Mouse (Mus musculus): ENCODE data around the gene Vps52.

Gene Vps52

GRCm38 (mm10) chr17:33955555-33956214, at the start of gene Vps52, which contains the start of gene Rps18:
TSS of gene Vps52 (plus strand) at chr17:33955812.
TSS of gene Rps18 (minus strand) at chr17:33956001.
- DNase-seq (ENCODE audit: low read depth, low spot score), result peak; percentile 99

- DNase-seq (ENCODE audit: low read depth, low spot score), result no peak
Observed at GRCm38 (mm10) chr17:33908331-33909076, 47.1 kb upstream of the Vps52 start.

GRCm38 (mm10) chr17:33909077-33909868, 46.3 kb upstream of the Vps52 start, which contains the start of gene Daxx:
TSS of gene Daxx (plus strand) at chr17:33909414.
- peak; percentile 97 for DNase-seq (ENCODE audit: low read depth, low spot score)

DNA sequence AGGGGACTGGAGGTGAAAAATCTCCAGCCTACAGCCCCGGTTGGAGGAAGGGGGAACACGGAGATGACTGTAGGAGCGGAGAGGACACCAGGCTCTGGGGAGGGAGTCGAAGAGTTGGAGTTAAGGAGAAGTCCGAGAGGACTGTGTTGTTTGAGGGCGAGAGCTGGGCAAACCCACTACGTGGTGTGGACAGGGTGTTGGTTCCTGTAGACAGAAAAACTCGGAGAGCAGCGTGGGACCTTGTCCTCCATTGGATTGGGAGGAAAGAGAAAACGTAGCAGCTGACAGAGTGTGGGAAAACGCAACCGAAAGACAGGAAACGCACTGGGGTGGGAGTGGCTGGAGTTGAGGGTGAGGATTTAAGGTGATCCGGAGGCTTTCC, 45.8 kb upstream of the Vps52 start:
- DNase-seq (ENCODE audit: low read depth, low spot score), result no peak

- no peak for DNase-seq (ENCODE audit: low read depth, low spot score)
Observed at GRCm38 (mm10) chr17:33910346-33911051, 45.1 kb upstream of the Vps52 start.

DNA sequence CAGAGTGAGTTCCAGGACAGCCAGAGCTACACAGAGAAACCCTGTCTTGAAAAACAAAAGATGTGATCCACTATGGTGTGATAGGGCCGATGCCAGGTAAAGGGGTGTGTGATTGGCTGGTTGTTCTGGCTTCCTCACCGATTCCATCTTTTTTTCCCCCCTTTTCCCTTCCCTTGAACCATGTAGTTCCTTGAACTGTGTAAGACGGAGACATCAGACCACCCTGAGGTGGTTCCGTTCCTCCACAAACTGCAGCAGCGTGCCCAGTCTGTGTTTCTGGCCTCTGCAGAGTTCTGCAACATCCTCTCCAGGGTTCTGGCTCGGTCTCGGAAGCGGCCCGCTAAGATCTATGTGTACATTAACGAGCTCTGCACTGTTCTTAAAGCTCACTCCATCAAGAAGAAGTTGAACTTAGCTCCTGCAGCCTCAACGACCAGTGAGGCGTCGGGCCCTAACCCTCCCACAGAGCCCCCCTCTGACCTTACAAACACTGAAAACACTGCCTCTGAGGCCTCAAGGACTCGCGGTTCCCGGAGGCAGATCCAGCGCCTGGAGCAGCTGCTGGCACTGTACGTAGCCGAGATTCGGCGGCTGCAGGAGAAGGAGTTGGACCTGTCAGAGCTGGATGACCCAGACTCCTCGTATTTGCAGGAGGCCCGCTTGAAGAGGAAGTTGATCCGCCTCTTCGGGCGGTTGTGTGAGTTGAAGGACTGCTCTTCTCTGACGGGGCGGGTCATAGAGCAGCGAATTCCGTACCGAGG, 44.4 kb upstream of the Vps52 start:
- DNase-seq (ENCODE audit: low read depth, low spot score), result no peak

DNA sequence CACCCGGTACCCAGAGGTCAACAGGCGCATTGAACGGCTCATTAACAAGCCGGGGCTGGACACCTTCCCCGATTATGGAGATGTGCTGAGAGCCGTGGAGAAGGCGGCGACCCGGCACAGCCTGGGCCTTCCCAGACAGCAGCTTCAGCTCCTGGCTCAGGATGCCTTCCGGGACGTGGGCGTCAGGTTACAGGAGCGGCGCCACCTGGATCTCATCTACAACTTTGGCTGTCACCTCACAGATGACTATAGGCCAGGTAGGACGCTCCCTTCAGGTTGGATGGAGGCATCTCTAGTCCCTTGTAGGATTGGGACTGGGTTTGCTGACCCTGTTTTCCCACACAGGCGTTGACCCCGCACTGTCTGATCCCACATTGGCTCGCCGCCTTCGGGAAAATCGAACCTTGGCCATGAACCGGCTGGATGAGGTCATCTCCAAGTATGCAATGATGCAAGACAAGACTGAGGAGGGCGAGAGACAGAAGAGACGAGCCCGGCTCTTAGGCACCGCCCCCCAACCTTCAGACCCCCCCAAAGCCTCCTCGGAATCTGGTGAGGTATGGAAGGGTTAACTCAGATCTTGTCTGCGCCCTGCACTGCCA, 43.7 kb upstream of the Vps52 start:
- no peak for DNase-seq (ENCODE audit: low read depth, low spot score)

- no peak for DNase-seq (ENCODE audit: low read depth, low spot score)
Observed at GRCm38 (mm10) chr17:33913264-33913663, 42.3 kb upstream of the Vps52 start.

- no peak for DNase-seq (ENCODE audit: low read depth, low spot score)
Observed at GRCm38 (mm10) chr17:33913905-33914304, 41.7 kb upstream of the Vps52 start.

DNA sequence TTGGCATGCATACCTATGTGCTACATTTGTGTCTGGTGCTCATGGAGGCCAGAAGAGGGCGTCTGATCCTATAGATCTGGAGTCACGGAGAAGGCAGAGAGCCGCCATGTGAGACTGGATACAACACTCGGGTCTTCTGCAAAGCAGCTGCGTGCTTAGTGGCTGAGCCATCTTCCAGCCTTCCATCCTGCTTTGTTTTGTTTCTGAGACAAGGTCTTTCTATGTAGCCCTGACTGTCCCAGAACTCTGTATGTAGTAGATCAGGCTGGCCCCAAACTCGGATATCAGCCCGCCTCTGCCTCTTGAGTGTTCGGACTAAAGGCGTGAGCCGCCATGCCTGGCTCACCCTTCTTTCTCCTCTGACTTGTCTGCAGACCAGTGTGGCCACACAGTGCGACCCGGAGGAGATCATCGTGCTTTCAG, 40.6 kb upstream of the Vps52 start:
- no peak for DNase-seq (ENCODE audit: low read depth, low spot score)

- DNase-seq (ENCODE audit: low read depth, low spot score), result peak; percentile 99
Observed at GRCm38 (mm10) chr17:33915671-33916250, 39.9 kb upstream of the Vps52 start, which contains the start of the genes Tapbp and Zbtb22. TSS of gene Tapbp (plus strand) at chr17:33915899. TSS of gene Zbtb22 (plus strand) at chr17:33915904.

- no peak for DNase-seq (ENCODE audit: low read depth, low spot score)
Observed at GRCm38 (mm10) chr17:33916294-33916693, 39.3 kb upstream of the Vps52 start.

- DNase-seq (ENCODE audit: low read depth, low spot score), result no peak
Observed at GRCm38 (mm10) chr17:33916847-33917655, 38.6 kb upstream of the Vps52 start.

GRCm38 (mm10) chr17:33917656-33918292, 37.8 kb upstream of the Vps52 start:
- no peak for DNase-seq (ENCODE audit: low read depth, low spot score)

GRCm38 (mm10) chr17:33918293-33919203, 37.1 kb upstream of the Vps52 start:
- DNase-seq (ENCODE audit: low read depth, low spot score), result no peak

GRCm38 (mm10) chr17:33919351-33920281, 36.0 kb upstream of the Vps52 start:
- DNase-seq (ENCODE audit: low read depth, low spot score), result no peak

All from telencephalon, adult 2 months (tissue).